Mouse (Mus musculus) MEL (cell line): ENCODE data around the gene Gm8439. TPM values are rescaled to one million over a fixed set of nuclear protein-coding genes. Genes with fewer than 3 reads are reported as not detected.

Experiments
- DNase-seq: peaks from one replicate; pipeline ENCODE4 v3.0.0; 2011; ENCODE audit warnings: low read depth, low spot score
- H3K27ac ChIP-seq: 2 replicates; pipeline ENCODE4 v1.5.1; 2012; ENCODE audit warnings: low read depth, mild to moderate bottlenecking, control low read depth, low read length, moderate library complexity; ENCODE audit not compliant: control insufficient read depth
- H3K27me3 ChIP-seq, 2 experiments: fragments of 150-350 bp in 1 of 2; sonication (generic) in 1 of 2; 2 replicates each; pipeline ENCODE4 v1.6.1; 2012; ENCODE audit warnings: low read length in 2 of 2, mild to moderate bottlenecking in 2 of 2, improper control_type of control experiment in 1 of 2, moderate library complexity in 1 of 2; ENCODE audit not compliant: insufficient read depth in 2 of 2, control insufficient read depth in 1 of 2
- H3K36me3 ChIP-seq, 2 experiments: 2 replicates each; pipeline ENCODE4 v1.6.1; 2012 to 2014; ENCODE audit warnings: low read length in 2 of 2, improper control_type of control experiment in 1 of 2, inconsistent platforms in 1 of 2, mild to moderate bottlenecking in 1 of 2; ENCODE audit not compliant: insufficient read depth in 2 of 2, control insufficient read depth in 1 of 2
- H3K4me1 ChIP-seq, 2 experiments: fragments of 150-350 bp in 1 of 2; sonication (generic) in 1 of 2; 2 replicates each; pipeline ENCODE4 v1.6.1; 2012; ENCODE audit warnings: low read length in 2 of 2, improper control_type of control experiment in 1 of 2, mild to moderate bottlenecking in 1 of 2; ENCODE audit not compliant: insufficient read depth in 2 of 2, control insufficient read depth in 1 of 2
- H3K4me3 ChIP-seq, 2 experiments: fragments of 150-350 bp in 1 of 2; sonication (generic) in 1 of 2; 2 replicates each; pipeline ENCODE4 v1.5.1; 2012; ENCODE audit warnings: low read depth in 2 of 2, low read length in 2 of 2, mild to moderate bottlenecking in 2 of 2, moderate library complexity in 2 of 2, control low read depth in 1 of 2, improper control_type of control experiment in 1 of 2; ENCODE audit not compliant: control insufficient read depth in 1 of 2, insufficient read depth in 1 of 2
- H3K79me2 ChIP-seq: 2 replicates; pipeline ENCODE4 v1.6.1; 2012; ENCODE audit warnings: mild to moderate bottlenecking, low read length, moderate library complexity; ENCODE audit not compliant: control insufficient read depth, poor library complexity, insufficient read depth
- H3K9ac ChIP-seq: 2 replicates; pipeline ENCODE4 v1.6.1; 2012; ENCODE audit warnings: low read depth, mild to moderate bottlenecking, control low read depth, low read length, moderate library complexity; ENCODE audit not compliant: control insufficient read depth, poor library complexity, severe bottlenecking
- H3K9me3 ChIP-seq: fragments of 150-350 bp; sonication (generic); replicated peaks from 2 replicates; pipeline ENCODE4 v1.6.1; 2012; ENCODE audit warnings: mild to moderate bottlenecking, low read length, improper control_type of control experiment, moderate library complexity; ENCODE audit not compliant: insufficient read depth
- BHLHE40 ChIP-seq: IDR thresholded peaks from 2 replicates; pipeline ENCODE4 v1.6.1; 2012; ENCODE audit warnings: low read depth, mild to moderate bottlenecking, inconsistent platforms, low read length, improper control_type of control experiment, borderline replicate concordance
- CHD1 ChIP-seq: IDR thresholded peaks from 2 replicates; pipeline ENCODE4 v1.6.1; 2012; ENCODE audit warnings: low read depth, mild to moderate bottlenecking, inconsistent platforms, low read length, improper control_type of control experiment
- CHD2 ChIP-seq: IDR thresholded peaks from 2 replicates; pipeline ENCODE4 v1.6.1; 2011; ENCODE audit warnings: low read length, improper control_type of control experiment
- CTCF ChIP-seq, 3 experiments: IDR thresholded peaks in 2 of 3; conservative IDR thresholded peaks in 1 of 3; 2 replicates each; pipeline ENCODE4 v1.5.1; 2011 to 2012; ENCODE audit warnings: low read length in 3 of 3, low read depth in 2 of 3, mild to moderate bottlenecking in 2 of 3, improper control_type of control experiment in 1 of 3, inconsistent platforms in 1 of 3, mixed read lengths in 1 of 3, moderate library complexity in 1 of 3; ENCODE audit not compliant: control insufficient read depth in 1 of 3, insufficient read depth in 1 of 3, poor library complexity in 1 of 3, severe bottlenecking in 1 of 3
- E2F4 ChIP-seq: IDR thresholded peaks from 2 replicates; pipeline ENCODE4 v1.6.1; 2011; ENCODE audit warnings: low read depth, low read length, improper control_type of control experiment, borderline replicate concordance
- ELF1 ChIP-seq: IDR thresholded peaks from 2 replicates; pipeline ENCODE4 v1.6.1; 2014; ENCODE audit warnings: low read depth, mild to moderate bottlenecking, inconsistent platforms, low read length, improper control_type of control experiment, moderate library complexity
- EP300 ChIP-seq, 2 experiments: IDR thresholded peaks; 2 replicates each; pipeline ENCODE4 v1.6.1; 2011; ENCODE audit warnings: improper control_type of control experiment in 2 of 2, low read length in 2 of 2, low read depth in 1 of 2, mild to moderate bottlenecking in 1 of 2
- ETS1 ChIP-seq: IDR thresholded peaks from 2 replicates; pipeline ENCODE4 v1.6.1; 2012; ENCODE audit warnings: low read depth, mild to moderate bottlenecking, inconsistent platforms, low read length, improper control_type of control experiment, moderate library complexity
- GABPA ChIP-seq: IDR thresholded peaks from 2 replicates; pipeline ENCODE4 v1.6.1; 2012; ENCODE audit warnings: low read depth, mild to moderate bottlenecking, inconsistent platforms, low read length, improper control_type of control experiment, moderate library complexity
- GATA1 ChIP-seq: IDR thresholded peaks from 2 replicates; pipeline ENCODE4 v1.6.1; 2011; ENCODE audit warnings: low read depth, low read length, improper control_type of control experiment
- HCFC1 ChIP-seq: IDR thresholded peaks from 2 replicates; pipeline ENCODE4 v1.6.1; 2012; ENCODE audit warnings: low read depth, mild to moderate bottlenecking, inconsistent platforms, low read length, improper control_type of control experiment, moderate library complexity
- JUND ChIP-seq: IDR thresholded peaks from 2 replicates; pipeline ENCODE4 v1.6.1; 2011; ENCODE audit warnings: low read depth, mild to moderate bottlenecking, improper control_type of control experiment, low read length
- KAT2A ChIP-seq: conservative IDR thresholded peaks from 2 replicates; pipeline ENCODE4 v1.6.1; 2012; ENCODE audit warnings: low read depth, low read length, improper control_type of control experiment, inconsistent platforms
- MAX ChIP-seq: IDR thresholded peaks from 2 replicates; pipeline ENCODE4 v1.6.1; 2011; ENCODE audit warnings: low read length, improper control_type of control experiment
- MAZ ChIP-seq: IDR thresholded peaks from 2 replicates; pipeline ENCODE4 v1.6.1; 2012; ENCODE audit warnings: low read depth, mild to moderate bottlenecking, inconsistent platforms, low read length, improper control_type of control experiment
- MEF2A ChIP-seq: IDR thresholded peaks from 2 replicates; pipeline ENCODE4 v1.6.1; 2014; ENCODE audit warnings: low read depth, mild to moderate bottlenecking, inconsistent platforms, low read length, improper control_type of control experiment; ENCODE audit not compliant: poor library complexity, insufficient replicate concordance, severe bottlenecking; ENCODE audit errors: extremely low read depth
- MXI1 ChIP-seq: IDR thresholded peaks from 2 replicates; pipeline ENCODE4 v1.6.1; 2011; ENCODE audit warnings: mild to moderate bottlenecking, low read depth, low read length, improper control_type of control experiment
- MYB ChIP-seq: IDR thresholded peaks from 2 replicates; pipeline ENCODE4 v1.6.1; 2011; ENCODE audit warnings: mild to moderate bottlenecking, low read depth, low read length, improper control_type of control experiment
- NELFE ChIP-seq: IDR thresholded peaks from 2 replicates; pipeline ENCODE4 v1.6.1; 2011; ENCODE audit warnings: low read depth, low read length, improper control_type of control experiment
- NRF1 ChIP-seq: IDR thresholded peaks from 2 replicates; pipeline ENCODE4 v1.6.1; 2014; ENCODE audit warnings: low read depth, mild to moderate bottlenecking, inconsistent platforms, low read length, improper control_type of control experiment, moderate library complexity; ENCODE audit not compliant: poor library complexity, insufficient read depth, severe bottlenecking
- POLR2A ChIP-seq, 2 experiments: IDR thresholded peaks; 2 replicates each; pipeline ENCODE4 v1.6.1; 2011 to 2012; ENCODE audit warnings: low read length in 2 of 2, mild to moderate bottlenecking in 2 of 2, control low read depth in 1 of 2, improper control_type of control experiment in 1 of 2, low read depth in 1 of 2, moderate library complexity in 1 of 2; ENCODE audit not compliant: control insufficient read depth in 1 of 2, insufficient read depth in 1 of 2, poor library complexity in 1 of 2
- POLR2AphosphoS5 ChIP-seq: IDR thresholded peaks from 2 replicates; pipeline ENCODE4 v1.6.1; 2012; ENCODE audit warnings: low read depth, borderline replicate concordance, mild to moderate bottlenecking, inconsistent platforms, low read length, moderate library complexity, mixed read lengths
- RAD21 ChIP-seq: IDR thresholded peaks from 2 replicates; pipeline ENCODE4 v1.6.1; 2011; ENCODE audit warnings: mild to moderate bottlenecking, low read depth, low read length, improper control_type of control experiment
- RCOR1 ChIP-seq: IDR thresholded peaks from 2 replicates; pipeline ENCODE4 v1.6.1; 2012; ENCODE audit warnings: low read depth, mild to moderate bottlenecking, inconsistent platforms, low read length, improper control_type of control experiment
- SIN3A ChIP-seq: IDR thresholded peaks from 2 replicates; pipeline ENCODE4 v1.6.1; 2012; ENCODE audit warnings: low read length, improper control_type of control experiment, inconsistent platforms
- TAL1 ChIP-seq: IDR thresholded peaks from 2 replicates; pipeline ENCODE4 v1.6.1; 2012; ENCODE audit warnings: mild to moderate bottlenecking, inconsistent platforms, low read length, moderate library complexity, mixed read lengths
- TBP ChIP-seq: IDR thresholded peaks from 2 replicates; pipeline ENCODE4 v1.8.0; 2011; ENCODE audit warnings: low read depth, low read length, improper control_type of control experiment
- TCF12 ChIP-seq: IDR thresholded peaks from 2 replicates; pipeline ENCODE4 v1.6.1; 2014; ENCODE audit warnings: low read depth, mild to moderate bottlenecking, inconsistent platforms, low read length, improper control_type of control experiment, moderate library complexity
- USF1 ChIP-seq: IDR thresholded peaks from 2 replicates; pipeline ENCODE4 v1.6.1; 2014; ENCODE audit warnings: low read depth, mild to moderate bottlenecking, inconsistent platforms, low read length, improper control_type of control experiment, moderate library complexity
- ZC3H11A ChIP-seq: IDR thresholded peaks from 2 replicates; pipeline ENCODE4 v1.6.1; 2012; ENCODE audit warnings: low read depth, mild to moderate bottlenecking, inconsistent platforms, low read length, improper control_type of control experiment
- ZKSCAN1 ChIP-seq: IDR thresholded peaks from 2 replicates; pipeline ENCODE4 v1.6.1; 2012; ENCODE audit warnings: low read depth, mild to moderate bottlenecking, inconsistent platforms, low read length, improper control_type of control experiment, moderate library complexity
- ZMIZ1 ChIP-seq: IDR thresholded peaks from 2 replicates; pipeline ENCODE4 v1.6.1; 2012; ENCODE audit warnings: low read depth, mild to moderate bottlenecking, inconsistent platforms, low read length, improper control_type of control experiment, moderate library complexity
- ZNF384 ChIP-seq: IDR thresholded peaks from 2 replicates; pipeline ENCODE4 v1.6.1; 2012; ENCODE audit warnings: low read depth, mild to moderate bottlenecking, inconsistent platforms, low read length, improper control_type of control experiment
- polyA plus RNA-seq, 2 experiments: library from polyadenylated mRNA; stranded (reverse) in 1 of 2; unstranded in 1 of 2; fragments of >175 nt in 1 of 2; fragments of >200 nt in 1 of 2; gene quantifications; 2 replicates each; pipeline versions ENCODE4 v1.2.1 to v1.2.4; 2012; ENCODE audit warnings: low replicate concordance in 2 of 2, low read depth in 1 of 2; ENCODE audit not compliant: insufficient read length in 2 of 2, insufficient read depth in 1 of 2, missing spikeins in 1 of 2
- total RNA-seq: library from RNA; depleted of rRNA; stranded (reverse); fragments of 300-350 nt; gene quantifications from 2 replicates; pipeline ENCODE4 v1.2.3, GENCODE M21; 2012

The Gm8439 gene
- total and polyA plus RNA-seq, 3 experiments: not detected

DNA sequence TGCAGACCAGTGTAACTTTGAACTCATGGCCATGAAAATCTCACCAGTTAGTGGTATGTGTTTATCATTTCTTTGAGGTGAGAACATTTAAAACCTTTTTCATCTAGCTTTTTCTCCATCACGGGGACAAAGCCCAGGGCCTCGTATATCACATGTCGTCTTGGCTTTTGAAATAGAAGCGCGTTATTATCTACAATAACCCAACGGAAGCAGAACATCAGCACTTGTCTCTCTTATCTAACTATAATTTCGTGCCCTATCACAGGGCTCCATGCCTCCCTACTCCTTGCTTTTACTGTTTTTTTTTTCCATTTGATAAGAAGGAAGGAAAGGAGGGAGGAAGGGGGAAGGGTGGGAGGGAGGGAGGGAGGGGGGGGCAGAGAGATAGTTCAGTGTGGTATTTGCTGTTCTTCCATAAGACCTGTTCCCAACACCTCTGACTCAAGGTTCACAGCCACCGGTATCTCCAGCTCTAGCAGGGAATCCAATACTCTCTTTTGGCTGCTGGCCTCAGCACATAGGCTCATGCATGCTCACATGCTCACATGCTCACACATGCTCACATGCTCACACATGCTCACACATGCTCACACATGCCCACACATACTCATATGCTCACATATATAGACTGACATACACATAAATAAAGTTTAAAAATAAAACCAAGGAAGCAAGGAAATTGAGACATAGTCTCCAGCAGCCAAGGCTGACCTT is 41.8 kb downstream of the Gm8439 start (continued):
- TF ChIP-seq GATA1: peak; percentile 97
- peak; percentile 53; the same call in 1 of the 2 replicates for TF ChIP-seq KAT2A

DNA sequence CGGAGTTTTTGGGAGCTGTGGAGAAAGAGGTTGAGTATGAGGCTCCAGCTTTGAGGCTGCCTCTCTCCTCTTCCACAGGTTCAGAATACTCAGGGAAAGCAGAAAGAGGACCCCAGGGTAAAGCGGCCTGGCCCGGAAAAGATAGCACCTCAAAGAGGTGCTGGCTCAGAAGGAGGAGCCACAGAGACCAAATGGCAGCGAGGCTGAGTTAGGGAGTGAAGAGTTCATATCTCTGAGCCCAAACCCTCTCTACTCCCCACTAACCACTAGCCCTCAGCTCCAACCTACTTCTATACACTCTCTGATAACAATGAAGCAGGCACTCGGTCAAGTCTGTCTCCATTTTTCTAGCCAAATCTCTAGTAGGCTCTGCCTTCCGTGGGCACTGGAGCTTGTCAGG is 43.3 kb downstream of the Gm8439 start:
- Histone ChIP-seq H3K36me3 (peaks cover 0 to 52% of the 10 kb centered on the region in 2 experiments; a peak in 2 of 4 replicates), H3K9ac (peak overlapping the region; percentile 66), H3K9me3 (no peaks in the 10 kb centered on the region), H3K27me3 (no peaks in the 10 kb centered on the region), H3K4me1 (peaks cover 41 to 52% of the 10 kb centered on the region in 2 experiments), H3K79me2 (no peaks in the 10 kb centered on the region; the same call in 1 of the 2 replicates), H3K27ac (peak overlapping the region; percentile 100), H3K4me3 (peak overlapping the region; percentile 5 to 42)
- peak; percentile 92 for DNase-seq
- TF ChIP-seq ELF1 (peak; percentile 58; the same call in 1 of the 2 replicates), GABPA (no peak), EP300 (IDR thresholded peaks at IDR 0.05; ENCODE audit: low read depth in 1 of 2, low read length in 2 of 2) (peak; percentile 66 to 81), ETS1 (peak; percentile 44; the same call in 1 of the 2 replicates), NRF1 (0 out of 2 replicates have a peak, but pooled peaks have one; percentile 26), ZNF384 (peak; percentile 70), POLR2A (IDR thresholded peaks at IDR 0.05; ENCODE audit: control insufficient read depth in 1 of 2, insufficient read depth in 1 of 2, low read depth in 1 of 2, low read length in 2 of 2, poor library complexity in 1 of 2) (peak in 1 of 2 experiments; percentile 68; a peak in 2 of 4 replicates), ZKSCAN1 (no peak), TAL1 (peak; percentile 76), RAD21 (no peak), RCOR1 (peak; percentile 70), MEF2A (no peak), ZMIZ1 (no peak; the same call in 1 of the 2 replicates), MYB (no peak), NELFE (peak; percentile 55), ZC3H11A (no peak), JUND (0 out of 2 replicates have a peak, but pooled peaks have one; percentile 31), CHD1 (no peak), TCF12 (peak; percentile 81), E2F4 (no peak), BHLHE40 (0 out of 2 replicates have a peak, but pooled peaks have one; percentile 53), POLR2AphosphoS5 (0 out of 2 replicates have a peak, but pooled peaks have one; percentile 26), MXI1 (peak; percentile 85), CHD2 (no peak), CTCF (IDR thresholded peaks at IDR 0.05 in 2 of 3, conservative IDR thresholded peaks at IDR 0.05 in 1 of 3; ENCODE audit: control insufficient read depth in 1 of 3, insufficient read depth in 1 of 3, low read depth in 2 of 3, low read length in 3 of 3, poor library complexity in 1 of 3, severe bottlenecking in 1 of 3) (no peak), USF1 (no peak; the same call in 1 of the 2 replicates), HCFC1 (peak; percentile 28; the same call in 1 of the 2 replicates), MAZ (peak; percentile 76), MAX (peak; percentile 60; the same call in 1 of the 2 replicates), TBP (peak; percentile 86), KAT2A (peak; percentile 46), SIN3A (peak; percentile 33)
